Mouse (Mus musculus) forebrain, postnatal 0 days (tissue): ENCODE measurements around the gene Vapb. TPM values are rescaled to one million over a fixed set of nuclear protein-coding genes. Genes with fewer than 3 reads are reported as not detected.

Source experiments
- ATAC-seq: fragments of 200-750 bp; cut with Nextera tagmentation; 2 replicates; pipeline ENCODE4 v1.8.0; 2017; ENCODE audit warnings: mild to moderate bottlenecking, moderate library complexity
- DNase-seq: peaks from one replicate; pipeline ENCODE4 v3.0.0-alpha.2; 2015
- H3K27ac ChIP-seq: fragments of 300-500 bp; sonication (generic); 2 replicates; pipeline ENCODE4 v1.5.1; 2014; ENCODE audit warnings: low read depth, mild to moderate bottlenecking, antibody characterized with exemption, low read length, moderate library complexity, mixed read lengths
- H3K27me3 ChIP-seq: fragments of 300-500 bp; sonication (generic); 2 replicates; pipeline ENCODE4 v1.6.1; 2014; ENCODE audit warnings: mild to moderate bottlenecking, low read length, mixed read lengths; ENCODE audit not compliant: insufficient read depth
- H3K36me3 ChIP-seq: fragments of 300-500 bp; sonication (generic); 2 replicates; pipeline ENCODE4 v1.6.1; 2014; ENCODE audit warnings: mild to moderate bottlenecking, moderate library complexity; ENCODE audit not compliant: insufficient read depth
- H3K4me1 ChIP-seq: fragments of 300-500 bp; sonication (generic); 2 replicates; pipeline ENCODE4 v1.6.1; 2014; ENCODE audit warnings: antibody characterized with exemption; ENCODE audit not compliant: insufficient read depth
- H3K4me2 ChIP-seq: fragments of 300-500 bp; sonication (generic); 2 replicates; pipeline ENCODE4 v1.6.1; 2014; ENCODE audit warnings: low read depth, mild to moderate bottlenecking, moderate library complexity
- H3K4me3 ChIP-seq: fragments of 300-500 bp; sonication (generic); 2 replicates; pipeline ENCODE4 v1.5.1; 2014; ENCODE audit warnings: low read depth, low read length, mixed read lengths
- H3K9ac ChIP-seq: fragments of 300-500 bp; sonication (generic); 2 replicates; pipeline ENCODE4 v1.6.1; 2014; ENCODE audit warnings: mild to moderate bottlenecking
- H3K9me3 ChIP-seq: fragments of 300-500 bp; sonication (generic); 2 replicates; pipeline ENCODE4 v1.6.1; 2016; ENCODE audit warnings: low read length
- CTCF ChIP-seq: sonication (generic); IDR thresholded peaks from 2 replicates; pipeline ENCODE4 v1.5.1; 2016; ENCODE audit warnings: antibody characterized with exemption, control low read depth, low read depth
- WGBS: fragments of 180-500 bp; shearing (Covaris S2); extraction: QIAGEN DNeasy Blood & Tissue Kit; methylation state at CpG from one replicate; pipeline ENCODE4 v1.1.7; 2014; 5-methylcytosine and 5-hydroxymethylcytosine counted together
- polyA plus RNA-seq: library from polyadenylated mRNA; unstranded; fragments of >200 nt; fragmentation: Nextera tagmentation; extraction: Ambion mirVana; gene quantifications from 2 replicates; pipeline ENCODE4 v1.2.1, GENCODE M21; 2015
- total RNA-seq: library from RNA; depleted of rRNA; stranded (reverse); fragments of >200 nt; gene quantifications from 2 replicates; pipeline ENCODE4 v1.2.3, GENCODE M21; 2014

The Vapb gene
- total and polyA plus RNA-seq, 2 experiments from 2014 or later: 13.6 to 41.8 TPM

DNA sequence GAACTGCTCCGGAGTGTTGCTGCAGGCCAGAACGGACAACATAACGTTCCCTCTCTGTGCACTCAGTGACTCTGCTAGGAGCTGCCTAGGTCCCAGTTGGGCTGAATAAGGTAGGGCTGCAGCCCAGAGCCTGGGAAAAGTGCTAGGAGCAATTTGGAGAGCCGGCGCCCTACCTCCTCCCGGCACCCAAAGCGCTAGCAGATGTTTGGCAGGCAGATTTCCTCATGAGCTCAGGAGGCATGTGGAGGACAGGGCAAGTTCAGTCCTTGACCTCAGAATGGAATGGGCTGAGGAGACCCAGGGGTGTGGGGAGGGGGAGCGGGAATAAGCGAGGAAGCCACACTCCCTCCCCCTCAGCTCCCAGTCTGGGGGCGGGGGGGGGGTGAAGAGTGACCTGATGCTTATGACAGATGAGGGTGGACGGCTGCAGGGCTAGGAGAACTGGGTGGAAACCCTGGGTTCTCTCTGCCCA is 64.1 kb downstream of the Vapb start:
- H3K36me3 ChIP-seq: no peaks in the 10 kb centered on the region
- DNase-seq (no peak), ATAC-seq (no peak)
- TF ChIP-seq CTCF: no peak
- H3K27ac ChIP-seq: no peak overlapping the region
- H3K4me3 ChIP-seq: no peak overlapping the region
- no peak overlapping the region for H3K4me2 ChIP-seq
- no peak overlapping the region for H3K9ac ChIP-seq
- 80% methylated on average over 11 of the region's 11 CpGs for WGBS
- H3K9me3 ChIP-seq: no peaks in the 10 kb centered on the region
- H3K4me1 ChIP-seq: no peaks in the 10 kb centered on the region
- H3K27me3 ChIP-seq: no peaks in the 10 kb centered on the region

DNA sequence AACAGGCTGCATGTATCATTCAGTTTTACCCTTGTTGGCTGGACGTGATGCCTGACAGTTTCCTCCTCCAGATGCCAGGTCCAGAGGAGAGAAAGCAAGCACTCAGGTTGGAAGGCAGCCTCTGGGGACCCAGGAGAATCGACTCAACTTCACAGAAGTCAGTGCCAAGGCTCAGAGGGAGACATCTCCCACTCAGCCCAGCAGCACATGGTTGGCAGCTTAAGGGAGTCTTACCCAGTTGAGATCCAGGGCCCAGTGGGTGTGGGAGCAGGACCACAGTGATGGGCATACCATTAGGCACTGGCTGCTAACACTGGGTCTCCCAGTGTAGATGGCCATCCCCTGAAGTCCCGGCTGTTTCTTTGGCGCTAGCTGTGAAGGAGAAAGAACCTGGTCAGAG is 64.9 kb downstream of the Vapb start:
- DNase-seq: no peak
- no peak for ATAC-seq
- no peaks in the 10 kb centered on the region for H3K27me3 ChIP-seq

DNA sequence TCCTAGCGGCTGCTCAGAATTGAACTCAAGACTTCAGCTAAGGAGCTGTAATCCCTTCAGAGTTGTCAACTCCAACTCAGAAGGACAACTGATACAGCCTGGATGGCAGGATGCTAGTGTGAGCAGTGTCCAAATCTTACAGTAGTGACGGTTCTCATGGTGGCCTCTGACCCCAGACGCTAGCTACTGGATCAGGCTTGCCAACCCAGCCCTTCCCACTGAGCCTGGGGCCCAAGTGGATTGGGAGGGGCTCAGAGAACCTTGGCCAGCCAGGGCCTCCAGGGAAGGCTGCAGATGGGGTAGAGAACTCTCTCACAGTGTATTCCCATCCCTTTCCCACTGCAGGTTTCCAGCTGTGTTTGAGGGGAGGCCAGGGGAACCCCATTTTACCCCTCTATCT is 65.6 kb downstream of the Vapb start:
- Histone ChIP-seq H3K27ac (no peak overlapping the region), H3K36me3 (no peaks in the 10 kb centered on the region), H3K9ac (no peak overlapping the region), H3K4me3 (no peak overlapping the region), H3K27me3 (no peaks in the 10 kb centered on the region), H3K4me2 (no peak overlapping the region), H3K4me1 (no peaks in the 10 kb centered on the region), H3K9me3 (no peaks in the 10 kb centered on the region)
- TF ChIP-seq CTCF: no peak
- WGBS: 75% methylated on average over 3 of the region's 3 CpGs
- ATAC-seq (no peak), DNase-seq (no peak)

More for the DNA sequence above, 64.9 kb downstream of the Vapb start:
- Histone ChIP-seq H3K4me1 (no peaks in the 10 kb centered on the region), H3K4me3 (no peak overlapping the region), H3K36me3 (no peaks in the 10 kb centered on the region), H3K4me2 (no peak overlapping the region), H3K27ac (no peak overlapping the region), H3K9me3 (no peaks in the 10 kb centered on the region), H3K9ac (no peak overlapping the region)
- TF ChIP-seq CTCF: no peak
- 85% methylated on average over 4 of the region's 4 CpGs for WGBS

DNA sequence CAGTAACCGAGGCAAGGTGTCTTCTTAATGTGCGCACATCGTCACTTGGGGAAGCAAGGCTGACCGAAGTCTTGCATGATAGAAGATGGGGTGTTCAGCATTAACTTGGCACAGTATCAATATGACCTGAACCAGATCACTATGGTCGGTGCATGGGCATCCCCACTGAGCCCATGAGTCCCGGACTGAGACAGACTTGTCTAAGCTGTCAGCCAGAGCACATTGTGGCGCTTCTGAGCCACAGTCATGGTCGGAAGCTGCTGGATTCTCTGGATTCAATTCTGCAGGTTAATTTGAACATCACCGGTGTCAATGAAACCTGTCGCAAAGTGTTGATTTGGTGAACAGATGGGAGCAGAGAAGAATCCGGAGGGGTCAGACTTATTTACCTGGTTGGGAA is 66.5 kb downstream of the Vapb start:
- ATAC-seq: no peak
- Histone ChIP-seq H3K9ac (no peak overlapping the region), H3K4me1 (no peaks in the 10 kb centered on the region)

DNA sequence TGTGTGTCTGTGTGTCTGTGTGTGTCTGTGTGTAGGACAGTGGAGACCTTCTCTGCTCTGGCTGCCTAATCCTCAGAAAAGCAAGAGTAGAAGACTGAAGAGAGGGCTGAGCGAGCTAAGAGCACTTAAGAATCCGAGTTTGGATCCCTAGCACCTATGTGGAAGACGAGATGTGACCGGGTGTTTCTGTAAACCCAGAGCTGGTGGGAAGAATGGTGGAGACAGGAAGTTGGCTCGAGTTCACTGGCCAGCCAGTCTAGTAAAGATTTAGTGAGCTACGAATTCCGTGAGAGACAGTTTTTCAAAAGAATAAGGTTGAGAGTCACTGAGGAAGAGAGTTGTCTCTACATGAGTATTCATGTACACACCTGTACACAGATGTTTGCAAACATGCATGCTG is 69.3 kb downstream of the Vapb start:
- H3K9me3 ChIP-seq: no peaks in the 10 kb centered on the region
- DNase-seq: no peak
- H3K4me3 ChIP-seq: no peak overlapping the region
- no peak for TF ChIP-seq CTCF
- no peaks in the 10 kb centered on the region for H3K27me3 ChIP-seq
- no peak overlapping the region for H3K4me2 ChIP-seq
- H3K36me3 ChIP-seq: no peaks in the 10 kb centered on the region
- no peak overlapping the region for H3K27ac ChIP-seq
- H3K9ac ChIP-seq: no peak overlapping the region
- H3K4me1 ChIP-seq: no peaks in the 10 kb centered on the region
- ATAC-seq: no peak
- WGBS: 83% methylated on average over 7 of the region's 7 CpGs

More for the DNA sequence above, 66.5 kb downstream of the Vapb start:
- Histone ChIP-seq H3K27me3 (no peaks in the 10 kb centered on the region), H3K36me3 (no peaks in the 10 kb centered on the region), H3K27ac (no peak overlapping the region), H3K4me3 (no peak overlapping the region), H3K4me2 (no peak overlapping the region), H3K9me3 (no peaks in the 10 kb centered on the region)
- no peak for TF ChIP-seq CTCF
- DNase-seq: no peak
- 95% methylated on average over 11 of the region's 11 CpGs for WGBS

- DNase-seq (no peak), ATAC-seq (no peak)
- Histone ChIP-seq H3K27me3 (no peaks in the 10 kb centered on the region), H3K9ac (no peak overlapping the region), H3K4me1 (no peaks in the 10 kb centered on the region), H3K9me3 (no peaks in the 10 kb centered on the region), H3K27ac (no peak overlapping the region), H3K4me3 (no peak overlapping the region), H3K4me2 (no peak overlapping the region), H3K36me3 (no peaks in the 10 kb centered on the region)
- TF ChIP-seq CTCF: no peak
- WGBS: 86% methylated on average over 7 of the region's 7 CpGs
These were observed 71.6 kb downstream of the Vapb start for GRCm38 (mm10) chr2:173808942-173809341.

- DNase-seq (no peak), ATAC-seq (no peak)
- Histone ChIP-seq H3K36me3 (no peaks in the 10 kb centered on the region), H3K9me3 (no peaks in the 10 kb centered on the region), H3K27ac (no peak overlapping the region), H3K9ac (no peak overlapping the region), H3K4me1 (no peaks in the 10 kb centered on the region), H3K4me3 (no peak overlapping the region), H3K4me2 (no peak overlapping the region), H3K27me3 (no peaks in the 10 kb centered on the region)
- 54% methylated on average over 15 of the region's 15 CpGs for WGBS
- TF ChIP-seq CTCF: no peak
These were observed 72.9 kb downstream of the Vapb start for GRCm38 (mm10) chr2:173810036-173810850.
